Mouse (Mus musculus): ENCODE data around the gene Htra3. TPM values are rescaled to one million over a fixed set of nuclear protein-coding genes. Genes with fewer than 3 reads are reported as not detected.

The Htra3 gene
- total RNA-seq, 2 experiments from 2014 or later: 28.4 to 34.8 TPM

DNA sequence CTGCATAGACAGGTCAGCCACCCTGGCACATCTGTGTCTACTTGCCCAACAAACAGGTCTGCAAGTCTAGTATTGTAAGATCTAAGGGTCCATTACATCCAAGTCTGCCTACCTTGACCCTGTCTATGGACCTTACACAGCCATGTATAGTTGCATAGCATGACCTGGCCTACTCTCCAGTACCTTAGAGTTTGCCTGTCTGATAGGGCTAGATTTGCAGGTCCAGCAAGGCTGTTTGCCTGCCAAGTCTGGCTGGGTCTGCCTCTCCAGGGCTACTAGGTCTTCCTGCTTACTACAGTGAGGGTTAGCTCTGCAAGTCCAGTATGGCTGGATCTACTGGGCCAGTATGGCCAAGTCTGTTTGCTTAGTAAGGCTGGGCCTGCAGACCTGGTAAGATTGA lies 55.8 kb downstream of the Htra3 start:
- DNase-seq (ENCODE audit: low spot score): no peak

DNA sequence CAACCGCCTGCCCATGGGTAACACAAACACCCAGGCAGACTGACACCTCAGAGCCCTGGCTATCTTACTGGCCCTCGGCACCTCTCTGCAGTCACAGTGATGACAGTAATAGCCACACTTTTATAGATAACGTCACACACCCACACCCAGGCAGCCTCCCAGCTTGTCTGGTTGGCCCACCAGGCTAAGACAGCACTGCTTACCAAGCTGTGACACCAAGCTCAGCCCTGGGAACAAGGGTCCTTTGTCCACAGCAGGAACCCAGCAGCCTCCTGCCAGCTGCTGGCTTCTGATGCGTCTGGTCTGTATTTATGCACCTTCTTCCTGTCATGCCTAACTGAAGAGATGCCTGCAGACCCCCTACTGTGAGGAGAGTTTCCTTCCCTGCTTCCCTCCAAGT lies 58.5 kb downstream of the Htra3 start:
- no peak for DNase-seq (ENCODE audit: low spot score)

DNA sequence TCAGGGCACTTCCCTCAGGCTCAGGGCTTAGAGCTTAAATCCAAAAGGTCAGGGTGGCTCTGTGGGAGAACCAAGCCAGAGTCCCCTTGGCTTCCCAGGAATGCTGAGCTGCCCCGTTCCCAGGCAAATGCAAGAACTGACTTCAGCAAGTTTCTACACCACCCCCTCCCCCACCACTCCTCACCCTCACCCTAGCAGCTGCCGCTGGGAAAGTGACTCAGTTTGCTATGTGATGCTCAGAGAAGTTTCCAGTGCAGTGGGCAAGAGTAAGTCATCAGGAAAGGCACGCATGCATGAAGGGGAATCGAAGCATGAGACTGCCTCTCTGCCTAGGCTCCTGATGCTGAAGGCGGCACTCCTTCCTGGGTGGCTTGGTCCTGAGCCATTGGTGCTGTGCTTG lies 62.6 kb downstream of the Htra3 start:
- DNase-seq (ENCODE audit: low spot score): no peak

DNA sequence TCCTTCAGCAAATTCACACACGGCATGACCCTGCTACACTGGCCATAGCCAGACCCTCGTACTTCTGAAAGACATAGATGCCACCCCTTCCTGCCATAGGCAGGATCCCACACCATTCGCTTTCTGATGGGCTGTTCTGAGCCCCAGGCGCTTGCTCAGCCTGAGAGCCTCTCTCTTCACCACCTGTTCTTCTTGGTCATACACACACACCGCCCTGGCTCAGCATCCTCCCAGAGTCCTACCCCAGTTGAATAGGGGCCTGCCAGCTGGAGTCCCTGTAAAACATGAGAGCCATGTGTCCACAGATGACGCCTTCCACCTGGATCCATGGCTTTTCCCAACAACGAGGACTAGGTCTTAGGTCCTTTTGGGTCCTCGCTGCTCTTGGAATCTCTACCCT lies 66.9 kb downstream of the Htra3 start:
- DNase-seq (ENCODE audit: low spot score): no peak

- no peak for DNase-seq (ENCODE audit: low spot score)
Measured at GRCm38 (mm10) chr5:35611900-35612299, 67.7 kb downstream of the Htra3 start.

DNA sequence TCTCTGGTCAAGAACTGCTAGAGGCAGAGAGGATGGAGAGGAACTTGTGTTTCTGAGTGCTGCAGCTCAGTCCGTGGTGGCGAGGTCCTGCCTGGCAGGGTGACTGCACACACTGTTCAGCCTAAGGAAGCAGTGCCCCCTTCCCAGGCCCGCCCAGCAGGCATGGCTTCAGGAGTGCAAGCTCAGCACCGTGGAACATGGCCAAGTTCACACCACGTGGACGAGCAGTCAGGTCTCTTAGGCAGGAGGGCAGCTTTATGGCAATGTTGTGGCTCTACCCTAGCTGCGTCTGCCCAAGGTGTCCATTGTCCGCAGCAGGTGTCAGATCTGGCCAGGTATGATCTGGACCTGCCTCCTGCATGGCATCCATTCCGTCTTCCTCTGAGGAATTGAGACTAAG lies 68.4 kb downstream of the Htra3 start:
- no peak for DNase-seq (ENCODE audit: low spot score)

GRCm38 (mm10) chr5:35610381-35610780 lies 69.2 kb downstream of the Htra3 start:
- DNase-seq (ENCODE audit: low spot score): no peak

GRCm38 (mm10) chr5:35609971-35610370 lies 69.6 kb downstream of the Htra3 start:
- no peak for DNase-seq (ENCODE audit: low spot score)

GRCm38 (mm10) chr5:35609381-35609780 lies 70.2 kb downstream of the Htra3 start:
- peak; percentile 83 for DNase-seq (ENCODE audit: low spot score)

DNA sequence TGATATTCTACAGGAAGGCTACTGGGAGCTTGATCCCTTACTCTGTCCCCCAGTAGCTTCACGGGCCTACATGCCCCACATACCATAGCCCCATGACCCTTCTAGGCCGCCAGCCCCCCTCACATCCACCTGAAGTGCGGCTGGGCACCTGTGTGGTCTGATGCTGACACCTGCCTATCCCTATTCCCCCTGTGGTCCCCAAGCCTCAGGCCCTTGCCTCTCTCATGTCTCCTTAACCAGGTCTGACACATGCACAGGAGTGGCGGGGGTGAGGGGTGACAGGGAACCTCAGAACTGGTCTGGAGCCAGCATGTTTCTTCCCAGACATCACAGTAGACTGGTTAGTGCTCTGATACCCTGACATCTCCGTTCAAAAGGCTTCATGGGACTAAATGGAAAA lies 71.0 kb downstream of the Htra3 start:
- no peak for DNase-seq (ENCODE audit: low spot score)

DNA sequence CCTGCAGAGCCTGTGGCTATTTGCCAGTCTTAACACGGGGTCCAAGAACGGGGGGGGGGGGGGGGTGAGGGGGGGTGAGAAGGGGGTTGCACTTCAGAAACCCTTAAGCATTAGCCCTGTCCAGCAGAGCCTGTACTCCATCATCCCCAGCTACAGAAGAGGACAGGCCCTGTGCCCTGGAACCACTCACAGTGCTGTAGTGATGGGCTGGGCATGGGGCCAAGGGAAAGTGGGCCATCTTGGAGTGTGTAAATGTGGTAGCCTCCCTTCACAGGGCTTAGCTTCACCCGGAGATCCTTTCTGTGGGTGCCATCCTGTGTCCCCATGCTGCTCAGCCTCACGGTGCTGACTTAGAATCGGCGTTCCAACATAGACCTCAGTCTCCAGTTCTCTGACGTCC lies 71.8 kb downstream of the Htra3 start:
- DNase-seq (ENCODE audit: low spot score): no peak

- DNase-seq (ENCODE audit: low spot score): no peak
Measured at GRCm38 (mm10) chr5:35606800-35607199, 72.8 kb downstream of the Htra3 start.

DNA sequence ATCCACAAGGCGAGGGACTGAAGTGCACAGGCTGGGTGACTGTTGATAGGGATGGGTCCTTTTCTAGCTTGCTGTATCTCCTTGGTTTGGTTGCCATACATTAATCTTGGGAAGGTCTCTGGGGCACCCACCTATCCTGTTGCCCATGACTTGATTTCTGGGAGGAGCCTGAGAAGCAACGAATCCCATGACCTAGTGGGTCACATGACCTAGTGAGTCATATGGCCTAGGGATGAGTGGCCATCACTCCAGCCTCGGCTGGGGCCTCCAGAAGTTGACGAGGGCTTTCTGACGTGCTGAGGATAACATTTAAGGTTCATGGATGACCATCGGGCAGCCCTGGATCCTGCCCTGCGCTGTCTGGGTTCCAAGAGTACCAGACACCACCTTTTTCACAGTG lies 74.2 kb downstream of the Htra3 start:
- no peak for DNase-seq (ENCODE audit: low spot score)

Other genes starting within 250 kb of the Htra3 start
- gene Cpz, start 154.1 kb downstream of the Htra3 start, total RNA-seq (2021): under 1 TPM in 1 of 2 experiments, not detected in 1; 0.12 TPM
- gene Trmt44, start 104.7 kb downstream of the Htra3 start, total RNA-seq (2021): 1 to 10 TPM; 1.7 TPM
- 10 to 100 TPM; 17.3 to 18.2 TPM for gene Acox3, start 96.7 kb downstream of the Htra3 start, total RNA-seq (2021)
- 1 to 10 TPM; 2.1 to 3.9 TPM for gene Sh3tc1, start 60.2 kb upstream of the Htra3 start, total RNA-seq (2021)
- gene Ablim2, start 78.1 kb upstream of the Htra3 start, total RNA-seq (2021): 10 to 100 TPM; 35.0 to 45.0 TPM
- 1 to 10 TPM; 5.8 to 7.8 TPM for gene Afap1, start 213.5 kb upstream of the Htra3 start, total RNA-seq (2021)

Data from gastrocnemius, adult 18-20 months (tissue).